Mouse (Mus musculus) heart, postnatal 0 days (tissue): ENCODE measurements at regions not wholly inside any gene's neighbourhood (a gene's known extent, or its start where the extent isn't known, plus 50 kb on each side); places are given as distances from the start of the nearest gene placed in this dataset.

Source experiments
- ATAC-seq: fragments of 200-750 bp; cut with Nextera tagmentation; 2 replicates; pipeline ENCODE4 v1.8.0; 2017; ENCODE audit warnings: low read depth, moderate number of reproducible peaks, moderate library complexity; ENCODE audit not compliant: insufficient read depth
- DNase-seq: peaks from one replicate; pipeline ENCODE4 v3.0.0-alpha.2; 2016; ENCODE audit warnings: low spot score
- H3K27ac ChIP-seq: fragments of 300-500 bp; sonication (generic); 2 replicates; pipeline ENCODE4 v1.5.1; 2014; ENCODE audit warnings: low read depth, mild to moderate bottlenecking
- H3K27me3 ChIP-seq: fragments of 300-500 bp; sonication (generic); 2 replicates; pipeline ENCODE4 v1.6.1; 2014; ENCODE audit warnings: low read length, mixed read lengths; ENCODE audit not compliant: control insufficient read depth, insufficient read depth
- H3K36me3 ChIP-seq: fragments of 300-500 bp; sonication (generic); replicated peaks from 2 replicates; pipeline ENCODE4 v1.6.1; 2014; ENCODE audit warnings: low read length, mixed read lengths; ENCODE audit not compliant: control insufficient read depth, insufficient read depth
- H3K4me1 ChIP-seq: fragments of 300-500 bp; sonication (generic); 2 replicates; pipeline ENCODE4 v1.6.1; 2014; ENCODE audit warnings: antibody characterized with exemption; ENCODE audit not compliant: control insufficient read depth, insufficient read depth
- H3K4me2 ChIP-seq: fragments of 300-500 bp; sonication (generic); 2 replicates; pipeline ENCODE4 v1.6.1; 2014; ENCODE audit warnings: low read depth, mild to moderate bottlenecking, low read length, moderate library complexity
- H3K4me3 ChIP-seq: fragments of 300-500 bp; sonication (generic); 2 replicates; pipeline ENCODE4 v1.5.1; 2014; ENCODE audit warnings: low read depth, low read length
- H3K9ac ChIP-seq: fragments of 300-500 bp; sonication (generic); replicated peaks from 2 replicates; pipeline ENCODE4 v1.6.1; 2014; ENCODE audit warnings: low read depth, low read length, mixed read lengths
- H3K9me3 ChIP-seq: fragments of 300-500 bp; sonication (generic); replicated peaks from 2 replicates; pipeline ENCODE4 v1.6.1; 2016; ENCODE audit warnings: low read length; ENCODE audit not compliant: control insufficient read depth
- CTCF ChIP-seq: IDR thresholded peaks from 2 replicates; pipeline ENCODE4 v1.5.1; 2016; ENCODE audit warnings: antibody characterized with exemption, control low read depth, low read depth
- EP300 ChIP-seq: IDR thresholded peaks from 2 replicates; pipeline ENCODE4 v1.6.1; 2016; ENCODE audit warnings: antibody characterized with exemption, low read depth
- WGBS: fragments of 180-500 bp; shearing (Covaris S2); extraction: QIAGEN DNeasy Blood & Tissue Kit; methylation state at CpG from one replicate; pipeline ENCODE4 v1.1.7; 2014; 5-methylcytosine and 5-hydroxymethylcytosine counted together

GRCm38 (mm10) chr15:63162881-63163549, 682.0 kb downstream of the Gsdmc2 start:
- WGBS: 66% methylated on average over 4 of the region's 4 CpGs
- TF ChIP-seq CTCF (no peak), EP300 (no peak)
- ATAC-seq (no peak), DNase-seq (no peak)
- no peaks in the 10 kb centered on the region for H3K27me3 ChIP-seq
- H3K9ac ChIP-seq: no peak overlapping the region
- H3K27ac ChIP-seq: no peak overlapping the region
- no peaks in the 10 kb centered on the region for H3K36me3 ChIP-seq
- no peaks in the 10 kb centered on the region for H3K4me1 ChIP-seq
- H3K9me3 ChIP-seq: no peaks in the 10 kb centered on the region
- H3K4me3 ChIP-seq: no peak overlapping the region
- H3K4me2 ChIP-seq: no peak overlapping the region

- Histone ChIP-seq H3K27me3 (no peaks in the 10 kb centered on the region), H3K27ac (no peak overlapping the region), H3K4me2 (no peak overlapping the region), H3K9ac (no peak overlapping the region), H3K4me3 (no peak overlapping the region), H3K9me3 (no peaks in the 10 kb centered on the region), H3K36me3 (no peaks in the 10 kb centered on the region), H3K4me1 (no peaks in the 10 kb centered on the region)
- TF ChIP-seq CTCF: no peak
- no peak for TF ChIP-seq EP300
- no peak for ATAC-seq
- 64% methylated on average over 3 of the region's 3 CpGs for WGBS
- no peak for DNase-seq
Observed at GRCm38 (mm10) chr15:63123123-63123688, 721.8 kb downstream of the Gsdmc2 start.

GRCm38 (mm10) chr15:63112918-63113317, 732.1 kb downstream of the Gsdmc2 start:
- WGBS: 36% methylated on average over 2 of the region's 2 CpGs
- Histone ChIP-seq H3K4me1 (no peaks in the 10 kb centered on the region), H3K4me2 (no peak overlapping the region), H3K27ac (no peak overlapping the region), H3K9me3 (no peaks in the 10 kb centered on the region), H3K4me3 (no peak overlapping the region), H3K36me3 (no peaks in the 10 kb centered on the region), H3K9ac (no peak overlapping the region), H3K27me3 (no peaks in the 10 kb centered on the region)
- DNase-seq (peak; percentile 47), ATAC-seq (no peak)
- TF ChIP-seq CTCF (peak; percentile 64), EP300 (no peak)

- TF ChIP-seq EP300: no peak
- TF ChIP-seq CTCF: no peak
- Histone ChIP-seq H3K4me3 (no peak overlapping the region), H3K27ac (no peak overlapping the region), H3K4me2 (no peak overlapping the region), H3K9ac (no peak overlapping the region), H3K36me3 (no peaks in the 10 kb centered on the region), H3K27me3 (no peaks in the 10 kb centered on the region), H3K9me3 (no peaks in the 10 kb centered on the region), H3K4me1 (0 out of 2 replicates have a peak, but pooled peaks cover 3% of the 10 kb centered on the region)
- whole genome bisulfite sequencing: 76% methylated on average over 3 of the region's 3 CpGs
- no peak for ATAC-seq
- DNase-seq: no peak
Observed at GRCm38 (mm10) chr15:63100093-63100492, 744.9 kb downstream of the Gsdmc2 start.

GRCm38 (mm10) chr15:63081972-63082371, 763.0 kb downstream of the Gsdmc2 start:
- H3K9me3 ChIP-seq: no peaks in the 10 kb centered on the region
- ATAC-seq (no peak), DNase-seq (no peak)
- no peak overlapping the region for H3K9ac ChIP-seq
- H3K27me3 ChIP-seq: no peaks in the 10 kb centered on the region
- TF ChIP-seq EP300: no peak
- TF ChIP-seq CTCF: no peak
- H3K27ac ChIP-seq: no peak overlapping the region
- no peaks in the 10 kb centered on the region for H3K4me1 ChIP-seq
- H3K4me2 ChIP-seq: no peak overlapping the region
- H3K36me3 ChIP-seq: no peaks in the 10 kb centered on the region
- no peak overlapping the region for H3K4me3 ChIP-seq

- no peak overlapping the region for H3K4me3 ChIP-seq
- H3K36me3 ChIP-seq: no peaks in the 10 kb centered on the region
- 74% methylated on average over 4 of the region's 4 CpGs for WGBS
- no peak overlapping the region for H3K27ac ChIP-seq
- TF ChIP-seq CTCF (no peak), EP300 (no peak)
- no peaks in the 10 kb centered on the region for H3K9me3 ChIP-seq
- ATAC-seq (no peak), DNase-seq (peak; percentile 43)
- no peaks in the 10 kb centered on the region for H3K4me1 ChIP-seq
- no peak overlapping the region for H3K9ac ChIP-seq
- H3K27me3 ChIP-seq: no peaks in the 10 kb centered on the region
- no peak overlapping the region for H3K4me2 ChIP-seq
Observed at GRCm38 (mm10) chr15:63079825-63080224, 765.2 kb downstream of the Gsdmc2 start.
